Mouse (Mus musculus) ES-Bruce4 (cell line): Measurements from ENCODE around the gene Tmem54. TPM values are rescaled to one million over a fixed set of nuclear protein-coding genes. Genes with fewer than 3 reads are reported as not detected.

Experiments used
- H3K27ac ChIP-seq: 2 replicates; pipeline ENCODE4 v1.5.1; 2012; ENCODE audit warnings: low read length, inconsistent platforms; ENCODE audit not compliant: insufficient read depth
- H3K27me3 ChIP-seq: 2 replicates; pipeline ENCODE4 v1.6.1; 2012; ENCODE audit warnings: mild to moderate bottlenecking, low read length, inconsistent platforms; ENCODE audit not compliant: control insufficient read depth, poor library complexity, insufficient read depth, severe bottlenecking
- H3K36me3 ChIP-seq: 2 replicates; pipeline ENCODE4 v1.6.1; 2012; ENCODE audit warnings: inconsistent platforms, mild to moderate bottlenecking, low read length, moderate library complexity; ENCODE audit not compliant: control insufficient read depth, poor library complexity, insufficient read depth, severe bottlenecking
- H3K4me1 ChIP-seq: one replicate; pipeline ENCODE4 v1.8.1; 2011; ENCODE audit warnings: low read length; ENCODE audit not compliant: control insufficient read depth, insufficient read depth
- H3K4me3 ChIP-seq: 2 replicates; pipeline ENCODE4 v1.5.1; 2011; ENCODE audit warnings: low read depth, mild to moderate bottlenecking, low read length
- H3K9ac ChIP-seq: 2 replicates; pipeline ENCODE4 v1.6.1; 2012; ENCODE audit warnings: low read depth, mild to moderate bottlenecking, inconsistent platforms; ENCODE audit not compliant: poor library complexity, severe bottlenecking
- H3K9me3 ChIP-seq: replicated peaks from 2 replicates; pipeline ENCODE4 v1.6.1; 2012; ENCODE audit warnings: mild to moderate bottlenecking, low read length, inconsistent platforms; ENCODE audit not compliant: control insufficient read depth, poor library complexity, insufficient read depth, severe bottlenecking
- CTCF ChIP-seq: IDR thresholded peaks from one replicate; pipeline ENCODE4 v1.8.1; 2011; ENCODE audit warnings: low read depth, low read length
- EP300 ChIP-seq: IDR thresholded peaks from 2 replicates; pipeline ENCODE4 v1.6.1; 2011; ENCODE audit warnings: low read depth, low read length; ENCODE audit not compliant: insufficient read depth
- POLR2A ChIP-seq: IDR thresholded peaks from one replicate; pipeline ENCODE4 v1.8.1; 2011; ENCODE audit warnings: low read length; ENCODE audit not compliant: insufficient read depth
- polyA plus RNA-seq: library from polyadenylated mRNA; stranded (reverse); fragments of >200 nt; gene quantifications from 2 replicates; pipeline ENCODE4 v1.2.4, GENCODE M21; 2011; ENCODE audit warnings: low read depth; ENCODE audit not compliant: missing spikeins, insufficient read depth, insufficient read length

Gene Tmem54
- polyA plus RNA-seq, 1 experiment = 6.9 TPM

DNA sequence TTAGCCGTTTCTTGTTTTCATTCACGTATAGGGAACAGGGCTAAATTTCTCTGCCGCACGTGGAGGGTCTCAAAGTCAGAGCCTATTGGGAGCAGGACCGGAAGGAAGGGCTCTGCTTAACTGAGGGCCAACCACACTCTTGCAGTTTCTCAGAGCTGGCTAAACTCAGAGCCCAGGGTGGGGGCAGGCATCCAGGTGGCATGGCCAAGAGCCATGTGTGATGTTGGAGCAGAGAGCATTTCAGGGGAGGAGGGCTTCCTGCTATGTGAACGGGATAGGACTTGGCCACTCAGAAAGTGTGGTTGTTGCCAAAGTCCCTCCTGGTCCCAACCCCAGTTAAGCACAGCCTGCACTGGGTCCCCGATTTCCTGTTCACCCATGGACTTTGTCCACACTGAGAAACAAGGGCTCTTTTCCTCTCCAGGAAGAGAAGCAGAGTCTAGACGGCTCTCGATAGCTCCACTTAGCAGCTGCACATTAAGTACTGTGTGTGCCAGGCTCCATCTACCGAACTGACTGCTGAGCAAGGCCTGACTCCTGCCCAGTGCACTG is 2.1 kb downstream of the Tmem54 start:
- Histone ChIP-seq H3K4me3 (no peak overlapping the region), H3K9ac (no peak overlapping the region), H3K27me3 (no peaks in the 10 kb centered on the region), H3K4me1 (peaks cover 2% of the 10 kb centered on the region), H3K27ac (no peak overlapping the region), H3K36me3 (no peaks in the 10 kb centered on the region), H3K9me3 (no peaks in the 10 kb centered on the region)
- TF ChIP-seq CTCF = no peak
- no peak for TF ChIP-seq EP300
- no peak for TF ChIP-seq POLR2A

- peaks cover 2% of the 10 kb centered on the region for H3K4me1 ChIP-seq
- H3K27ac ChIP-seq = no peak overlapping the region
- no peak for TF ChIP-seq CTCF
- no peak for TF ChIP-seq EP300
- no peak for TF ChIP-seq POLR2A
- no peaks in the 10 kb centered on the region for H3K27me3 ChIP-seq
- no peaks in the 10 kb centered on the region for H3K9me3 ChIP-seq
- H3K4me3 ChIP-seq = no peak overlapping the region
- no peaks in the 10 kb centered on the region for H3K36me3 ChIP-seq
- no peak overlapping the region for H3K9ac ChIP-seq
Observed at GRCm38 (mm10) chr4:129108624-129109023, 3.3 kb downstream of the Tmem54 start.

DNA sequence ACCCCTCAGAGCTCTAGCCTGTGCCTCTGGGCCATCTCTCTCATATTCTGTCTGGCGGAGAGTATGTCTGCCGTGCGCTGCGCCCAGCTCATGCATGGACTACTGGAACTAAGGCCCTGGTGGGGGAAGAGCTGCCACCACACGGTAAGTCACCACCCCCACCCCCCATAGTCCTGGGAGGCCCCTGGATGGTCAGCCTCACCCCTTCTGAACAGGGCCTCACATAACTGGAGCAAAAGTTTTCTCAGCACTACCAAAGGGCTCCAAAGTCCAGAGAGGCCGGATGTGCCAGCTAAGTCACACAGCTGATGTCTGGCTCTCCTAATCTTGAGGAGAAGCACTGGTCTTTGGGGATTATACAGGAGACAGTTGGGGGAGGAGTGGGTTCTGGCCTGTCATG is 5.5 kb downstream of the Tmem54 start:
- Histone ChIP-seq H3K9me3 (no peaks in the 10 kb centered on the region), H3K4me3 (no peak overlapping the region), H3K9ac (no peak overlapping the region), H3K4me1 (peaks cover 4% of the 10 kb centered on the region), H3K27ac (no peak overlapping the region), H3K36me3 (no peaks in the 10 kb centered on the region), H3K27me3 (no peaks in the 10 kb centered on the region)
- TF ChIP-seq CTCF (no peak), POLR2A (no peak), EP300 (no peak)

- Histone ChIP-seq H3K9ac (no peak overlapping the region), H3K9me3 (no peaks in the 10 kb centered on the region), H3K4me3 (no peak overlapping the region), H3K27ac (no peak overlapping the region), H3K36me3 (no peaks in the 10 kb centered on the region), H3K4me1 (peaks cover 4% of the 10 kb centered on the region), H3K27me3 (no peaks in the 10 kb centered on the region)
- TF ChIP-seq EP300 (no peak), CTCF (peak; percentile 74)
Observed at GRCm38 (mm10) chr4:129111350-129111749, 6.0 kb downstream of the Tmem54 start.

- H3K27me3 ChIP-seq = no peaks in the 10 kb centered on the region
- no peaks in the 10 kb centered on the region for H3K9me3 ChIP-seq
- H3K27ac ChIP-seq = no peak overlapping the region
- TF ChIP-seq POLR2A (no peak), EP300 (no peak), CTCF (no peak)
- no peaks in the 10 kb centered on the region for H3K36me3 ChIP-seq
- H3K4me1 ChIP-seq = peaks cover 2% of the 10 kb centered on the region
- H3K4me3 ChIP-seq = no peak overlapping the region
- H3K9ac ChIP-seq = no peak overlapping the region
Observed at GRCm38 (mm10) chr4:129112231-129112630, 6.9 kb downstream of the Tmem54 start.

DNA sequence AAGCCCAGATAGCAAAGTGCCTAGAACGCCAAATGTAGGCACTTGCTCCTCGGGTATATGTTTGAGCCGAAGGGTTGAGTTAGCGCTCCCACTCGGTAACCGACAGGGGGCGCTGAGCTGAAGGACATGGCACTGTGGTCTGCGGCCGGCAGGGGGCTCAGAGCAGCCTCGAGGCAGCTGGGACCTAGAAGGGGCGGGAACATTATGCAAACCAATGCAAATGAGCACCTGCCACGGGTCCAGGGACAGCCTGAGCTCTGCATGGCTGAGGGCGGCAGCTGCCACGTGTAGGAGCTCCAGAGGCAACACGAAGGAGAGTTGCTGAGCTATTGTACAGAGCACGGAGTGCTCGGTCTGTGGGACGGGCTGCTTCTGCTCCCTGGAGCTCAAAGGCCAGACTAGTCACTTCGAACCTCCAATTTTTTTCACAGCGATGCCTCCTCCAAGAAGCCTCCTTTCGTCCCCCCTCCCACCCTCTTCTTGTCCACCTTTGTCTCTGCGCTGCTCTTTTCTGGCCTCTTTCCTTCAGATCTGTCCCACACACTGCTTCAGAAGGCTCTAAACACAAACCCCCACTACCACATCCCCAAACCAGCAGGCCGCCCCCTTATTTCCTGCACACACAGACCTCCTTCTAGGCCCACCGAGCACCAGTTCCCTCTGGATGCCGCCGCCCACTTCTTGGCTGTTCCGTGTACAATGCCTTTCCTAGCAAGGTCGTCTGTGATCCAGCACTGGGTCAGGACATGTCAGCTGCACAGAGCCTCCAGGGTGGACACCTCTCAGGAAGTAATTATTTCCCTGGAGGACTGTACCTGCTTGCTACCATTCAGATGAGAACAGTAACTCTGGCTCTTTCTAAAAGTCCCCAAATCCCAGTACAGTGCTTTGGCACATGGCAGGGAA is 8.0 kb downstream of the Tmem54 start:
- TF ChIP-seq EP300 = peak; percentile 64; the same call in 1 of the 2 replicates
- TF ChIP-seq POLR2A = peak; percentile 23
- peak; percentile 100 for TF ChIP-seq CTCF
- H3K27ac ChIP-seq = no peak overlapping the region
- no peaks in the 10 kb centered on the region for H3K36me3 ChIP-seq
- no peak overlapping the region for H3K9ac ChIP-seq
- no peak overlapping the region for H3K4me3 ChIP-seq
- H3K27me3 ChIP-seq = no peaks in the 10 kb centered on the region
- H3K4me1 ChIP-seq = peaks cover 2% of the 10 kb centered on the region
- no peaks in the 10 kb centered on the region for H3K9me3 ChIP-seq
